Comparison of ENCODE assay signal across 26 mouse cellular contexts in genomic region chr1:74962126-74962852, GRCm38 (mm10). TPM values are rescaled to one million over a fixed set of nuclear protein-coding genes. Genes with fewer than 3 reads are reported as not detected.
A peak's percentile ranks its signal among the peaks of the same experiment; 100 is the strongest.
DNase-seq lines count a peak whose midpoint lies in the region; ATAC-seq and TF ChIP-seq lines count a peak whose summit lies in the region.
"Had no signal": no experiment of that assay in that cellular context is flagged by ENCODE, and none has a peak within 500 bp of the region (broad histone marks: within the 10 kb centered on the region; RNA-seq: fewer than 3 reads in every experiment).

No protein-coding gene starts in this region.

- H3K9ac ChIP-seq in kidney, postnatal 0 days (ENCODE audit: low read depth, low read length): no peak overlapping the region
- H3K9ac ChIP-seq in liver, embryonic 12.5 days: no peak overlapping the region
- H3K9ac ChIP-seq: forebrain, embryonic 15.5 days; heart, embryonic 12.5 days; kidney, embryonic 15.5 days; midbrain, embryonic 12.5 days had no signal

- H3K36me3 ChIP-seq in kidney, postnatal 0 days (ENCODE audit: insufficient read depth, low read length): no peaks in the 10 kb centered on the region
- H3K36me3 ChIP-seq in liver, embryonic 12.5 days: no peaks in the 10 kb centered on the region
- H3K36me3 ChIP-seq in small intestine, adult 2 months (ENCODE audit: control insufficient read depth, insufficient read depth, low read length): no peaks in the 10 kb centered on the region
- H3K36me3 ChIP-seq: embryonic facial prominence, embryonic 10.5 days; forebrain, embryonic 15.5 days; heart, embryonic 12.5 days; kidney, embryonic 15.5 days; midbrain, embryonic 12.5 days had no signal

- intact Hi-C loops in gastrocnemius, postnatal 14 days (cut with DNase I; ENCODE audit: low total_unique reads): loop anchor here (5.0 kb wide), 1 partner anchor 55 kb away; no protein-coding TSS in a partner anchor

- no peak overlapping the region for H3K4me2 ChIP-seq in kidney, postnatal 0 days (ENCODE audit: low read length)
- H3K4me2 ChIP-seq in liver, embryonic 12.5 days: no peak overlapping the region
- H3K4me2 ChIP-seq: forebrain, embryonic 15.5 days; heart, embryonic 12.5 days; kidney, embryonic 15.5 days; midbrain, embryonic 12.5 days had no signal

- WGBS in kidney, postnatal 0 days: 55% methylated on average over 5 of the region's 5 CpGs
- 38% methylated on average over 5 of the region's 5 CpGs for WGBS in liver, embryonic 12.5 days (ENCODE audit: insufficient replicate concordance)
- WGBS in small intestine, adult 2 months: 24% methylated on average over 5 of the region's 5 CpGs

- peaks cover 6% of the 10 kb centered on the region for H3K4me1 ChIP-seq in kidney, postnatal 0 days (replicated peaks; ENCODE audit: insufficient read depth, low read length)
- 0 out of 2 replicates have a peak, but pooled peaks cover 9% of the 10 kb centered on the region for H3K4me1 ChIP-seq in liver, embryonic 12.5 days
- peaks cover 29% of the 10 kb centered on the region for H3K4me1 ChIP-seq in small intestine, adult 2 months (ENCODE audit: control insufficient read depth, insufficient read depth, insufficient read length, low read length)

- H3K4me3 ChIP-seq in kidney, postnatal 0 days (replicated peaks; ENCODE audit: low read depth, low read length): no peak overlapping the region
- H3K4me3 ChIP-seq in liver, embryonic 12.5 days: no peak overlapping the region
- H3K4me3 ChIP-seq in small intestine, adult 2 months (ENCODE audit: low read depth, low read length): no peak overlapping the region
- H3K4me3 ChIP-seq: embryonic facial prominence, embryonic 10.5 days; forebrain, embryonic 15.5 days; heart, embryonic 12.5 days; kidney, embryonic 15.5 days; midbrain, embryonic 12.5 days had no signal

- no peak for TF ChIP-seq POLR2A in small intestine, adult 2 months (IDR thresholded peaks at IDR 0.05; ENCODE audit: low read depth, low read length)

- no peaks in the 10 kb centered on the region for H3K27me3 ChIP-seq in kidney, postnatal 0 days (ENCODE audit: insufficient read depth, low read length)
- H3K27me3 ChIP-seq in liver, embryonic 12.5 days (replicated peaks): peaks cover 23% of the 10 kb centered on the region
- H3K27me3 ChIP-seq in small intestine, adult 2 months (ENCODE audit: control insufficient read depth, insufficient read depth, low read length): no peaks in the 10 kb centered on the region

- ATAC-seq in kidney, postnatal 0 days (replicated peaks; ENCODE audit: low FRiP score, low read depth): no peak
- peak; percentile 55 for ATAC-seq in liver, embryonic 12.5 days
- ATAC-seq: forebrain, embryonic 15.5 days had no signal

- H3K27ac ChIP-seq in kidney, postnatal 0 days: 0 out of 2 replicates have a peak overlapping the region, but pooled peaks have one; percentile 2
- H3K27ac ChIP-seq in liver, embryonic 12.5 days: peak overlapping the region; percentile 65
- peak overlapping the region; percentile 99 for H3K27ac ChIP-seq in small intestine, adult 2 months (ENCODE audit: insufficient read depth, low read depth, low read length)
- H3K27ac ChIP-seq: embryonic facial prominence, embryonic 10.5 days; forebrain, embryonic 15.5 days; kidney, embryonic 15.5 days; midbrain, embryonic 12.5 days had no signal

- TF ChIP-seq CTCF in kidney, postnatal 0 days (IDR thresholded peaks at IDR 0.05; ENCODE audit: low read depth): no peak
- TF ChIP-seq CTCF in small intestine, adult 2 months (IDR thresholded peaks at IDR 0.05; ENCODE audit: extremely low read depth, insufficient read length, insufficient replicate concordance, low read depth, low read length): no peak

- H3K9me3 ChIP-seq in kidney, postnatal 0 days (replicated peaks; ENCODE audit: low read length): no peaks in the 10 kb centered on the region
- no peaks in the 10 kb centered on the region for H3K9me3 ChIP-seq in liver, embryonic 12.5 days (replicated peaks)
- H3K9me3 ChIP-seq: embryonic facial prominence, embryonic 10.5 days; forebrain, embryonic 15.5 days; heart, embryonic 12.5 days; kidney, embryonic 15.5 days; midbrain, embryonic 12.5 days had no signal

- DNase-seq in kidney, postnatal 0 days (ENCODE audit: low spot score): no peak
- DNase-seq in kidney, postnatal 4 days: no peak
- DNase-seq in gastrocnemius, postnatal 14 days: no peak
- DNase-seq in cerebellum, postnatal 10 days: no peak
- no peak for DNase-seq in layer of hippocampus, adult 9-11 months
- no peak for DNase-seq in cerebellum, adult 8-10 months
- DNase-seq: adrenal gland, postnatal 25 days; cerebellum, adult 9-11 months; heart, adult 11 months; heart, postnatal 10 days; layer of hippocampus, postnatal 36 days; lung, adult 2 months; spleen, adult 18-20 months; thymus, adult 2 months had no signal

RNA-seq across cellular contexts. Expression of gene Ihh, which starts 10.8 kb away (rescaled TPM):
- 6.3 and 6.9 TPM in 2 replicates for polyA plus RNA-seq in kidney, postnatal 0 days (2015; fragmentation: Nextera tagmentation; extraction: Ambion mirVana)
- 2.9 and 3.0 TPM in 2 replicates for polyA plus RNA-seq in liver, embryonic 12.5 days (2016; fragmentation: Nextera tagmentation; extraction: Ambion mirVana)
- 67.5 and 198 TPM in 2 replicates for polyA plus RNA-seq in small intestine, adult 2 months (2012; rRNA removed)
- under 1 TPM; 0.10 to 0.20 TPM for total RNA-seq in gastrocnemius, postnatal 14 days (2021)
- total RNA-seq: monocyte, adult 5-6 weeks; neutrophil, adult 5-6 weeks had no signal
- polyA plus RNA-seq: embryonic facial prominence, embryonic 10.5 days had no signal

RNA-seq across cellular contexts. Expression of gene Cfap65, which starts 26.9 kb away (rescaled TPM):
- polyA plus RNA-seq in kidney, postnatal 0 days (2015; fragmentation: Nextera tagmentation; extraction: Ambion mirVana): 0.08 TPM in 2 replicates
- not detected in 2 replicates for polyA plus RNA-seq in liver, embryonic 12.5 days (2016; fragmentation: Nextera tagmentation; extraction: Ambion mirVana)
- polyA plus RNA-seq in small intestine, adult 2 months (2012; rRNA removed): 0.03 and 0.15 TPM in 2 replicates
- total RNA-seq in gastrocnemius, postnatal 14 days (2021): not detected
- total RNA-seq: gastrocnemius, adult 8-10 months; megakaryocyte, adult 5-6 weeks; monocyte, adult 5-6 weeks; neutrophil, adult 5-6 weeks had no signal
- polyA plus RNA-seq: embryonic facial prominence, embryonic 10.5 days; heart, embryonic 12.5 days; limb, embryonic 11.5 days had no signal

Comparison
In these comparisons a context has a peak if more than half of its experiments do, and no peak if none do; other contexts are left out.
1. H3K27ac ChIP-seq: peak in every context shown above with its lines; median percentile 99 in small intestine, adult 2 months; 65 in liver, embryonic 12.5 days; 2 in kidney, postnatal 0 days.